Mouse (Mus musculus) cerebellum, adult 11 months (tissue): Measurements from ENCODE around the gene Defb29.
A peak's percentile ranks its signal among the peaks of the same experiment; 100 is the strongest.

ENCODE experiments used
- DNase-seq: peaks from one replicate; pipeline ENCODE4 v3.0.0; 2022

The Defb29 gene

GRCm38 (mm10) chr2:152539944-152540710 lies at the start of gene Defb29:
Defb29 (minus strand) TSS chr2:152540098.
- DNase-seq: no peak

DNA sequence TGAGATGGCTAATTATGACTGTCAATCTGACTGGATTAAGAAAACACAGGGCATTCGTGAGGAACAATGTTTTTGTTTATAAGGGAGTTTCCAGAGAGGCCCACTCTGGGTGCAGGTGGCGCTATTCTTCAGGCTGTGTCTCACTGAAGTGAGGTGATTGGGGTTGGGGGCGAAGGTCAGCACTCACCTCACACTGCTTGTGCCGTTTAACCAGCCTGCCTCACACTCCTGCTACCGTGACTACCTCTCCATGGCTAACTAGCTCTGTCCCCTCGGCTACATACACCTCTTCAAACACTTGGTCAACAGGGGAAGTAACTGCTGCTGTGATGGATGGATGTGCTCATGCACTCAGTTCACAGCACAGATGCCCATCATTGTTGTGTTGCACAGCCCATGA lies 49.1 kb upstream of the Defb29 start:
- DNase-seq: no peak

DNA sequence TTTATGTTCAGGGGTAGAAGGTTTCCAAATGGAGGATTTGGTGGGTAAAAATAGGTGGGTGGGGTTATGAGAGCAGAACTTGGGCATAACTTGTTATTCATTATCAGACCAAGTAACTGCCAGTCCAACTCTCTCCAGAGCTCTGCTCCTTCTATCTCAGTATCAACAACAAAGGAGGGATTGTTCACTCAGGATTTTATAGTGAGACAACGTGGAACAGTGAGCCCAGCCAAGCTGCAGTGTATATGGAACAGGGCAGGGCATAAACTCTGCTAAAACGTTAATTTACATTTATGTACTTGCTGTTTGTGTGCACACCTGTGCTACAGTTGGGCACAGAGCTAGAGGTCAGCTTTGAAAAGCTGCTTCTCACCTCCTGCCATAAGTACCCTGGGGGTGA lies 48.6 kb upstream of the Defb29 start:
- no peak for DNase-seq

GRCm38 (mm10) chr2:152586926-152587560 lies 47.1 kb upstream of the Defb29 start:
- DNase-seq: no peak

GRCm38 (mm10) chr2:152580612-152581011 lies 40.7 kb upstream of the Defb29 start:
- DNase-seq: no peak

DNA sequence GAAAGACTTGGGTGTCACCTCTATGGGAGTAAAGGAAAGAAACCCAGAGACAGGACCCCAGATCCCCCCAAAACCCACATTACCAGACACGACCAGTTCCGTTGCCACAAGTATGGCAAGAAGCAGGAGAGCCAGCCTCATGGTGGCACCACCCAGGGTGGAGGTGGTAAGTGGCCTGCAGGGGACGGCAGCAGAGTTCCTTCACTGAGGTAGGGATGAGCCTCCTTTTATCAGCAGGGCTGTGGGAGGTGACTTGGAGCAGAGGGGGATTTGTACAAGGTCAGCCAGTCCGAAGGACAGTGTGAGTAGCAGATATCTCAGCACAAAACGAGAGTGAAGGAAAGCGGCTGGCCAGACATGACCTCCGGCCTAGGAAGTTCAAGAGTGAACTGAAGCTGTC lies 40.2 kb upstream of the Defb29 start, which contains the start of gene Defb19:
Gene Defb19, minus strand, starts transcription at position 206 of the 400 bp plus-strand sequence.
- no peak for DNase-seq

DNA sequence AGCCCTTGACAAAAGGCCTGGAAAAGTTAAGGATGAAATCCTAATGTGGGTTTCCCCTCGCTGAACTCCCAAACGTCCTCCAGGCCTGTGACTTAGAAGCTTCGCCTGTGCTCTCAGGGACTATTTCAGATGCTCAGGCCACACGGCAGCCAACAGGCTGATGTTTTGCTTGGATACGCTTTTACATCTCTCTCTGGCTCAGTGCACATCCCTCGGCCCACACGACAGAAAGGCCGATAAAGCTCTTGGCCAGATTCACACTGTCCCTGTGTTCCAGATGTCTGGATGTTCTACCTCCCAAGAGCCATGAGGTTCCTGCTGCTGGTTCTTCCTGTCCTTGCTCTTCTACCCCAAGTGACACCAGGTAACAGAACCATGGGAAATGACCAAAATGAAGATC lies 33.6 kb upstream of the Defb29 start:
- DNase-seq: no peak

DNA sequence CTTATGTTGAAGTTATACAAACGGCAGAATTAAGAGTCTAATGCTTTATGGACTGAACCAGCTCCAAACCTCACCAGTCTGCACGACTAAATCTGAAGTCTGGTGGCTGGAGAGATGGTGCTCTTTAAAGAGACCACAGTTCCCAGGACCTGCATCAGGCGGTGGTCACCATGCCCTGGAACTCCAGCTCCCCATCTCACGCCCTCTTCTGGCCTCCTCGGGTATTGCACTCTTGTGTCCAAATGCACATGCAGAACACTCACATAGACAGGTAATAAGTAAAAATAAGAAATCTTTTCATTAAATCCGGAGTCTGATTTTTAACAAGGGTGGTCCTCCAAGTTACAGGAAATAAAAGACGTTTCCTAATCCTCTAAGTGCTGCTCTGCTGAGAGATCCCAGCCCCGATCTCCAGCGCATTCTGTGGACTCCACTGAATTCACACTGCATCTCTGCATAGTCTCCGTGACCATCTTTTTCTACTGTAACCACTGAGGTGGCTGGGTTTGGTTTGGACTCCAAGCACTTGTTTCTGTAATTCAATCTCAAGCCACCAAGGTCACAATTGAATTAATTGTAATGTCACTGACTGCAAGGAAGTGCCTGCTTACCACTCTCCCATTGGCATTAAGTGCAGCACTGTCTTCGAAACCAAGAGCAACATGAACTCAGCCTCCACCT lies 32.4 kb upstream of the Defb29 start, which contains the start of gene Defb21:
Gene Defb21, plus strand, starts transcription at position 631 of the 681 bp plus-strand sequence.
- no peak for DNase-seq

DNA sequence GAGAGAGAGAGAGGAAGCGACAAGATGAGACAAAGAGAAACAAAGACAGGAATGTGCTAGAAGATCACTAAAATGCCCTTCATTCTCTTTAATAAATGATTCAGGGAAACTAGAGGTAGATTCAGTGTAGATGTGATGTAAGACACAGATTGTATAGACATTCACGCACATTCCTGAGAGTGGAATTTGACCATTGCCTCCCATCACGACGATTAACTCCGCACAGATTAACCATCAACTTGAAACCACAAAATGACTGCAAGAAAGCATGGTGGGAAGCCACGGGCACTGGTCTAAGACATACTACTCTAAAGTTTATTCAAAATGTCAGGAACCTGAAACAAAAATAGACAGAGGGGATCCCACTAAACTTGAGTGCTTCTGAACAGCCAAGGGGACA lies 30.4 kb upstream of the Defb29 start:
- no peak for DNase-seq

DNA sequence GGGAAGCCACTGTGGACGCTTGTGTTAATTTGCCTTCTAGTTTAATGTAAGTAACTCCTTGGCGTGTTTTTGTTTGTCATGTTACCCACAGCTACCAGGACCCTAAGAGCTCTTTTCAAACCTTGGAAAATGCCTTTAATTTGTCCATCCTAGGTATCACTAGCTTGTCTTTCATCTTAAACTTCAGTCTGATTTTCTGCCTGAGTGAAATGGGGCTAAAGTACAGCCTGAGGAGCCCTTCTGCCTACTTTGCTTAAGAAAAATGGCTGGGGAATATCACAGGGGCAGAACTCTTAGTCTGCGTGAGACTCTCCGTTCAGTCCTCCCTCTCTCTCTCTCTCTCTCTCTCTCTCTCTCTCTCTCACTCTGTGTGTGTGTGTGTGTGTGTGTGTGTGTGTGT lies 30.0 kb upstream of the Defb29 start:
- DNase-seq: no peak

- no peak for DNase-seq
These were observed 29.1 kb upstream of the Defb29 start, which contains the start of gene Gm17416 for GRCm38 (mm10) chr2:152569038-152569437. Gm17416 (plus strand) TSS chr2:152569338.

DNA sequence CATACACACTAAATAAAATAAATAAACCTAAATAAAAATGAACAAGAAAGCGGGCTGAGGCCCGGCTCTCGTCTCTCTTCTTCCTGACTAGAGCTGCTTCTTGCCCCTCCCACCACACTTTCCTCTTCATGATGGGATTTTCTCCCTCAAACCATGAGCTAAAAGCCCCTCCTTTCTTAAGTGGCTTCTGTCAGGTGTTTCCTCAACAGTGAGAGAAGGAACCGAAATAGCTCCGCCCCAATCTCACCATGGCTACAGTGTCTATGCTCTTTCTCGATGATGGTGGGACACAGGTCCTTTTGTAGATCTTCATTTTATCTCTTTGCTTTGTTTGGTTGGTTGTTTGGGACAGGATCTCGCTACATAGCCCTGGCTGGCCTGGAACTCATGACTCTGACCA lies 16.8 kb upstream of the Defb29 start:
- no peak for DNase-seq

DNA sequence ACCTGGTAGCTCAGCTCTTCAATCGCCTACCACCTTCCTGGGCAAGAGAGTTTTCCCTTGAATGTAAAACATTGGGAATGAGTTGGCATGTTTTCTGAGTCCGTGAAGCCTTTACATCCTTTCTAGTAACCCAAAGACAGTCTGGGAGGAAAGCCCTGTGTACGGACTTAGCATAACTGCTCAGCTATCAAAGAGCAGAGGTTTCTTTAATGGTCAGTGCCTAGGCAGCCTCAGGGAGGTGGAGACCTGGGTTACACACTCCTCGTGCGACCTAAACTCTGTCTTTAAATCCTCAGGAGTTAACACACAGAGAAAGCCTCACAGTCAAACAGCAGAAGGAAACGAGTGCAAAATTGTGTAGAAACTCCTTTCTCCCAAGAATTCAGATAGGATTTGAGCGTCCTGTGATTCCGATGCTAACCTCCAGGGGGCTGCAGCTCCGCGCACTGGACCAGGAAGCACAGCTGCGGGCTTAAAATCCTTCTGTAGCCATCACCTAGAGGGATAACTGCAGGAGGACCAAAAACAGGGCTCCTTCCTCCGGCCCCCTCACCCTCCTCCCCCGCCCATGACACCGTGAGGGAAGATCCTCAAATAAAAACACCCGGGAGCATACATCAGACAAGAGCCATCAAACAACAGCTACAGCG lies 14.0 kb upstream of the Defb29 start:
- peak; percentile 14 for DNase-seq

DNA sequence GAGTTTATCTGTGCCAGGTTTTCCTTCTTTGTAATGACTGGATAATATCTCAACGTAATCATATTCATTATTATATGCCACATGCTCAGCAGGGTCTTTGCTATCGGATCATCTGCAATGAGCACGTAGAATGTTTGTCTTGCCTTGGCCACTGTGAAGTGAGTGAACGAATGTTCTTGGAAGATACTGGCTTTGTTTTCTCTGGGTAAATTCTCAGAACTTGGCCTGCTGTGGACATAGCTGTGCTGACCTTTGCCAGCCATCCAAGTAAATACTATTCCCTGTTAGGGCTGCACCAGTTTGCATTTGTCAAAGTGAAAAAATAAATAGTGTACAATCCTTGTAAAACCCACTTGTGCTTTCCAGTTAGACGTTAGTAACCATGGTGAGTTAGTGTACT lies 8.2 kb upstream of the Defb29 start:
- no peak for DNase-seq

- peak; percentile 4 for DNase-seq
These were observed 4.8 kb upstream of the Defb29 start for GRCm38 (mm10) chr2:152544691-152545090.

- DNase-seq: no peak
These were observed 3.6 kb upstream of the Defb29 start for GRCm38 (mm10) chr2:152543478-152543877.

DNA sequence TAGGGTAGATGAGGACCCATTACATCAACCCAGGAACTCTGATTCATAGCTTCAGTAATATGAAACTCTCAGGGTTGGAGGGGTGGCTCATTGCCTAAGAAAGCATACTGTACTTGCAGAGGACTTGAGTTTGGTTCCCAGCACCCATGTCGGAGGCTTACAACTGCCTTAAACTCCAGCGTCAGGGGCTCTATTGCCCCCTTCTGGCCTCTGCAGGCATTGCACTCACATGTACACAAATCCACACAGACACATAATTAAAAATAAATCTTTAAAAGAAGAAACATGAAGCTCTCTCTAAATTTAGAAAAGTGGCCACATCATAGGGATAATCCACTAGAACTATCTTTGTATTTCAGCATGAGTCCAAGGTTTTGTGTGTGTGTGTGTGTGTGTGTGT lies 3.0 kb upstream of the Defb29 start:
- no peak for DNase-seq

DNA sequence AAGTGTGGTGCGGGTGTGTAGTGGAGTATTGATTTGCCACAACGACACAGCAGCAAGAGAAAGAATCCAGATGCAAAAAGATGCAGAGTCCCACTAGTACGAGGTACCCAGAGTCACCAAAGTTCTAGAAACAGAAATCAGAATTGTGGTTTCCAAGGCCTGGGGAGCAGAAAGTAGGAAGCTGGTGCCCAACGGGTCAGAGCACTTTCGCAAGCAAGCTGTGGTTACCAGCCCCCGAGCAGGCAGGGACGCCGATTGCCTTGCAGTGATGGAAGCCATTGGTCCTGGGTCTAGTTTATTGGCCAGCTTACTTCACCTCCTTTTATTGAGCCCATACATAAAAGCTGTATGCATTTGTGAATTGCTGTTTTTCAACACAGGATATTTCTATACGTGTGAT lies 2.1 kb upstream of the Defb29 start:
- no peak for DNase-seq

GRCm38 (mm10) chr2:152517981-152518380 lies 21.9 kb downstream of the Defb29 start, which contains the start of gene Defb28:
Defb28 (plus strand) TSS chr2:152518255.
- DNase-seq: no peak

GRCm38 (mm10) chr2:152516084-152516483 lies 23.8 kb downstream of the Defb29 start:
- no peak for DNase-seq

DNA sequence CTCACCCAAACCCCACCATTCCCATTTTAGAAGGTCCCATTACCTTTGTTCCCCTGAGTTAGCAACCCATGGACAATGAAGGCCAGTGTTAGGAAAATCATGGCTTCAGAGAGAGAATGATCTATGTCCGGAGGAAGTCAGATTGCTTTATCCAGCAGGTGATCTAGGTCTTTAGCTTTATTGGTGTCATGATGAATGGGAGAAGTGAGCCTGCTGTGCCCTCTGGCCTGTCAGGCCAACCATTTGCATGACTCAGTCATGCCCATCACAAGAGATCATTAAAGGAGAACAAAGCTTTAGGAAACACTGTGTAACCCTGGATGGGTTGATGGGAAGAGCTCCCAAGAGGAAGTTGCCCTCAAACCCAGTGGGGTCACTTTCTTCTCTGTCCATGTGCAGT lies 28.3 kb downstream of the Defb29 start, which contains the start of gene Defb26:
Gene Defb26, minus strand, starts transcription at position 101 of the 400 bp plus-strand sequence.
- no peak for DNase-seq

- no peak for DNase-seq
These were observed 35.9 kb downstream of the Defb29 start for GRCm38 (mm10) chr2:152503950-152504349.

DNA sequence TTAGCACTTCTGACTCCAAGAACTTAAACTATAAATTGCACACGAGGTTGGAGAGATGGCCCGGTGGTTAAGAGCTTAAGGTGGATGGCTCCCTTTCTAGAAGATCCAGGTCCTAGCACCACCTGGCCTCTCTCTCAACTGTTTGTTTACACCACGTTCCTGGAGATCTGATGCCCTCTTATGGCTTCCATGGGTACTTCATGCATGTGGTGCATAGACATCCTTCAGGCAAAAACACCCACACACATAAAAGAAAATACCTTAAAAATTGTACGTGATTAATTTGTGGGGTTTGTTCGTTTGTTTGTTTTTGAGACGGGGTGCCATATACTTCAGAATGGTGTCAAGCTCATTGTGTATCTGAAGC lies 39.1 kb downstream of the Defb29 start:
- DNase-seq: no peak
